Mouse (Mus musculus) retina, adult 2 months (tissue): Measurements from ENCODE around the gene Hoxb6.

Source experiments
- DNase-seq: peaks from one replicate; pipeline ENCODE4 v3.0.0-alpha.2; 2012; ENCODE audit warnings: low read depth, low spot score

Hoxb6 gene

GRCm38 (mm10) chr11:96301064-96301431 is 8.8 kb downstream of the Hoxb6 start:
- DNase-seq: no peak

GRCm38 (mm10) chr11:96301837-96302236 is 9.6 kb downstream of the Hoxb6 start:
- DNase-seq: no peak

GRCm38 (mm10) chr11:96302381-96303150 is 10.3 kb downstream of the Hoxb6 start:
- DNase-seq: no peak

- no peak for DNase-seq
These were observed 11.1 kb downstream of the Hoxb6 start, which contains the start of gene Hoxb5 for GRCm38 (mm10) chr11:96303151-96304099. Hoxb5 (plus strand) TSS chr11:96303336.

- no peak for DNase-seq
These were observed 12.3 kb downstream of the Hoxb6 start for GRCm38 (mm10) chr11:96304381-96305195.

GRCm38 (mm10) chr11:96305505-96306182 is 13.4 kb downstream of the Hoxb6 start:
- DNase-seq: no peak

- DNase-seq: no peak
These were observed 14.1 kb downstream of the Hoxb6 start for GRCm38 (mm10) chr11:96306183-96306907.

GRCm38 (mm10) chr11:96306908-96307269 is 14.6 kb downstream of the Hoxb6 start:
- no peak for DNase-seq

- no peak for DNase-seq
These were observed 16.5 kb downstream of the Hoxb6 start for GRCm38 (mm10) chr11:96308763-96309162.

GRCm38 (mm10) chr11:96309288-96309687 is 17.0 kb downstream of the Hoxb6 start:
- no peak for DNase-seq

- DNase-seq: no peak
These were observed 18.1 kb downstream of the Hoxb6 start for GRCm38 (mm10) chr11:96310183-96310938.

GRCm38 (mm10) chr11:96311097-96311496 is 18.8 kb downstream of the Hoxb6 start:
- DNase-seq: no peak

- no peak for DNase-seq
These were observed 19.5 kb downstream of the Hoxb6 start for GRCm38 (mm10) chr11:96311520-96312417.

GRCm38 (mm10) chr11:96313134-96313533 is 20.9 kb downstream of the Hoxb6 start:
- DNase-seq: no peak

- DNase-seq: no peak
These were observed 21.6 kb downstream of the Hoxb6 start for GRCm38 (mm10) chr11:96313806-96314428.

- no peak for DNase-seq
These were observed 22.5 kb downstream of the Hoxb6 start for GRCm38 (mm10) chr11:96314671-96315343.

- DNase-seq: no peak
These were observed 23.0 kb downstream of the Hoxb6 start for GRCm38 (mm10) chr11:96315344-96315681.
